Mouse (Mus musculus) MEL (cell line): ENCODE measurements around the gene Aqp6. TPM values are rescaled to one million over a fixed set of nuclear protein-coding genes. Genes with fewer than 3 reads are reported as not detected.

Source experiments
- DNase-seq: peaks from one replicate; pipeline ENCODE4 v3.0.0; 2011; ENCODE audit warnings: low read depth, low spot score
- H3K27ac ChIP-seq: 2 replicates; pipeline ENCODE4 v1.5.1; 2012; ENCODE audit warnings: low read depth, mild to moderate bottlenecking, control low read depth, low read length, moderate library complexity; ENCODE audit not compliant: control insufficient read depth
- H3K27me3 ChIP-seq, 2 experiments: fragments of 150-350 bp in 1 of 2; sonication (generic) in 1 of 2; 2 replicates each; pipeline ENCODE4 v1.6.1; 2012; ENCODE audit warnings: low read length in 2 of 2, mild to moderate bottlenecking in 2 of 2, improper control_type of control experiment in 1 of 2, moderate library complexity in 1 of 2; ENCODE audit not compliant: insufficient read depth in 2 of 2, control insufficient read depth in 1 of 2
- H3K36me3 ChIP-seq, 2 experiments: 2 replicates each; pipeline ENCODE4 v1.6.1; 2012 to 2014; ENCODE audit warnings: low read length in 2 of 2, improper control_type of control experiment in 1 of 2, inconsistent platforms in 1 of 2, mild to moderate bottlenecking in 1 of 2; ENCODE audit not compliant: insufficient read depth in 2 of 2, control insufficient read depth in 1 of 2
- H3K4me1 ChIP-seq, 2 experiments: fragments of 150-350 bp in 1 of 2; sonication (generic) in 1 of 2; 2 replicates each; pipeline ENCODE4 v1.6.1; 2012; ENCODE audit warnings: low read length in 2 of 2, improper control_type of control experiment in 1 of 2, mild to moderate bottlenecking in 1 of 2; ENCODE audit not compliant: insufficient read depth in 2 of 2, control insufficient read depth in 1 of 2
- H3K4me3 ChIP-seq, 2 experiments: fragments of 150-350 bp in 1 of 2; sonication (generic) in 1 of 2; 2 replicates each; pipeline ENCODE4 v1.5.1; 2012; ENCODE audit warnings: low read depth in 2 of 2, low read length in 2 of 2, mild to moderate bottlenecking in 2 of 2, moderate library complexity in 2 of 2, control low read depth in 1 of 2, improper control_type of control experiment in 1 of 2; ENCODE audit not compliant: control insufficient read depth in 1 of 2, insufficient read depth in 1 of 2
- H3K79me2 ChIP-seq: 2 replicates; pipeline ENCODE4 v1.6.1; 2012; ENCODE audit warnings: mild to moderate bottlenecking, low read length, moderate library complexity; ENCODE audit not compliant: control insufficient read depth, poor library complexity, insufficient read depth
- H3K9ac ChIP-seq: 2 replicates; pipeline ENCODE4 v1.6.1; 2012; ENCODE audit warnings: low read depth, mild to moderate bottlenecking, control low read depth, low read length, moderate library complexity; ENCODE audit not compliant: control insufficient read depth, poor library complexity, severe bottlenecking
- H3K9me3 ChIP-seq: fragments of 150-350 bp; sonication (generic); replicated peaks from 2 replicates; pipeline ENCODE4 v1.6.1; 2012; ENCODE audit warnings: mild to moderate bottlenecking, low read length, improper control_type of control experiment, moderate library complexity; ENCODE audit not compliant: insufficient read depth
- BHLHE40 ChIP-seq: IDR thresholded peaks from 2 replicates; pipeline ENCODE4 v1.6.1; 2012; ENCODE audit warnings: low read depth, mild to moderate bottlenecking, inconsistent platforms, low read length, improper control_type of control experiment, borderline replicate concordance
- ETS1 ChIP-seq: IDR thresholded peaks from 2 replicates; pipeline ENCODE4 v1.6.1; 2012; ENCODE audit warnings: low read depth, mild to moderate bottlenecking, inconsistent platforms, low read length, improper control_type of control experiment, moderate library complexity
- GABPA ChIP-seq: IDR thresholded peaks from 2 replicates; pipeline ENCODE4 v1.6.1; 2012; ENCODE audit warnings: low read depth, mild to moderate bottlenecking, inconsistent platforms, low read length, improper control_type of control experiment, moderate library complexity
- GATA1 ChIP-seq: IDR thresholded peaks from 2 replicates; pipeline ENCODE4 v1.6.1; 2011; ENCODE audit warnings: low read depth, low read length, improper control_type of control experiment
- JUND ChIP-seq: IDR thresholded peaks from 2 replicates; pipeline ENCODE4 v1.6.1; 2011; ENCODE audit warnings: low read depth, mild to moderate bottlenecking, improper control_type of control experiment, low read length
- KAT2A ChIP-seq: conservative IDR thresholded peaks from 2 replicates; pipeline ENCODE4 v1.6.1; 2012; ENCODE audit warnings: low read depth, low read length, improper control_type of control experiment, inconsistent platforms
- MAFK ChIP-seq: IDR thresholded peaks from 2 replicates; pipeline ENCODE4 v1.6.1; 2011; ENCODE audit warnings: low read depth, mild to moderate bottlenecking, low read length, improper control_type of control experiment, borderline replicate concordance
- MAX ChIP-seq: IDR thresholded peaks from 2 replicates; pipeline ENCODE4 v1.6.1; 2011; ENCODE audit warnings: low read length, improper control_type of control experiment
- MAZ ChIP-seq: IDR thresholded peaks from 2 replicates; pipeline ENCODE4 v1.6.1; 2012; ENCODE audit warnings: low read depth, mild to moderate bottlenecking, inconsistent platforms, low read length, improper control_type of control experiment
- MXI1 ChIP-seq: IDR thresholded peaks from 2 replicates; pipeline ENCODE4 v1.6.1; 2011; ENCODE audit warnings: mild to moderate bottlenecking, low read depth, low read length, improper control_type of control experiment
- NRF1 ChIP-seq: IDR thresholded peaks from 2 replicates; pipeline ENCODE4 v1.6.1; 2014; ENCODE audit warnings: low read depth, mild to moderate bottlenecking, inconsistent platforms, low read length, improper control_type of control experiment, moderate library complexity; ENCODE audit not compliant: poor library complexity, insufficient read depth, severe bottlenecking
- SIN3A ChIP-seq: IDR thresholded peaks from 2 replicates; pipeline ENCODE4 v1.6.1; 2012; ENCODE audit warnings: low read length, improper control_type of control experiment, inconsistent platforms
- SMC3 ChIP-seq: IDR thresholded peaks from 2 replicates; pipeline ENCODE4 v1.6.1; 2011; ENCODE audit warnings: low read depth, low read length, improper control_type of control experiment
- TAL1 ChIP-seq: IDR thresholded peaks from 2 replicates; pipeline ENCODE4 v1.6.1; 2012; ENCODE audit warnings: mild to moderate bottlenecking, inconsistent platforms, low read length, moderate library complexity, mixed read lengths
- TCF12 ChIP-seq: IDR thresholded peaks from 2 replicates; pipeline ENCODE4 v1.6.1; 2014; ENCODE audit warnings: low read depth, mild to moderate bottlenecking, inconsistent platforms, low read length, improper control_type of control experiment, moderate library complexity
- UBTF ChIP-seq: IDR thresholded peaks from 2 replicates; pipeline ENCODE4 v1.6.1; 2012; ENCODE audit warnings: low read depth, mild to moderate bottlenecking, inconsistent platforms, low read length, improper control_type of control experiment, moderate library complexity, borderline replicate concordance; ENCODE audit not compliant: insufficient read depth
- ZC3H11A ChIP-seq: IDR thresholded peaks from 2 replicates; pipeline ENCODE4 v1.6.1; 2012; ENCODE audit warnings: low read depth, mild to moderate bottlenecking, inconsistent platforms, low read length, improper control_type of control experiment
- ZKSCAN1 ChIP-seq: IDR thresholded peaks from 2 replicates; pipeline ENCODE4 v1.6.1; 2012; ENCODE audit warnings: low read depth, mild to moderate bottlenecking, inconsistent platforms, low read length, improper control_type of control experiment, moderate library complexity
- ZMIZ1 ChIP-seq: IDR thresholded peaks from 2 replicates; pipeline ENCODE4 v1.6.1; 2012; ENCODE audit warnings: low read depth, mild to moderate bottlenecking, inconsistent platforms, low read length, improper control_type of control experiment, moderate library complexity
- polyA plus RNA-seq, 2 experiments: library from polyadenylated mRNA; stranded (reverse) in 1 of 2; unstranded in 1 of 2; fragments of >175 nt in 1 of 2; fragments of >200 nt in 1 of 2; gene quantifications; 2 replicates each; pipeline versions ENCODE4 v1.2.1 to v1.2.4; 2012; ENCODE audit warnings: low replicate concordance in 2 of 2, low read depth in 1 of 2; ENCODE audit not compliant: insufficient read length in 2 of 2, insufficient read depth in 1 of 2, missing spikeins in 1 of 2
- total RNA-seq: library from RNA; depleted of rRNA; stranded (reverse); fragments of 300-350 nt; gene quantifications from 2 replicates; pipeline ENCODE4 v1.2.3, GENCODE M21; 2012

Gene Aqp6
- total and polyA plus RNA-seq, 3 experiments: not detected

DNA sequence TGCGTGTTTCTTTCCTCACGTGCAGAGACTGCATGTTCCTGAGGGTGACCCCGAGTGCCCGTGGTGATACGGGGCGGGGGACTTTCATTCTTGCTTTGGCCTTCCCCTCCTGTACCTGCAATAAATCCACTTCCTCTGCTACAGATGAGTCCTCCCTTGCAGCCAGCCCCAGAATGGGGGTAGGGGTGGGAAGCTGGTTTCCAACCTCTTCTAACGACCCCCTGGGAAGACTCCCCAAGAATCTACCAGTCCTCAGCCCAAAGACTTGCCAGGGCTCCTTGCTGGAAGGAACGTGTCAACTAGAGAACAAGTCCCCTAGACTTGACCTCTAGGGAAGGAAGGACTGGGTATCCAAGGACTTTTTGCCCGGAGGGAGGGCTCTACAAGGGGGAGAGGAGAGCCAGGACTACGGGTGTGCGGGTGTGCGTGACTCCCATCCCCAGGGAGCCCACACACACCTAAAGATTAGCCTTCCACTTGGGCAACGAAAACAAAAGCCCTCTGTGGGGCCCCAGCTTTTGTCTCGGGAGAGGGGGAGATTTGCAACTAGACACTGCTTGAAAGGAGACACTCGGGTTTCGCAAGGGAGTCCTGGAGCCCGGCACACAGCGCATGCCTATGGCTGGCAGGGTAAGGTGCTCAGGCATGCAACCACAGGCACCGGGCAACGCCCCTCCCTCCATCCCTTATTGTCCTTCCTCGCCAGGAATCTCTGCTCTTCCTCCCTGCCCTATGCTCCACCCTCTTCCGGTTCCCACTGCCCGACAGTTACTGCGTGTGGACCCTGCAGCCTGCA lies 16.6 kb upstream of the Aqp6 start:
- H3K79me2 ChIP-seq: no peaks in the 10 kb centered on the region
- no peak for DNase-seq
- H3K4me1 ChIP-seq: no peaks in the 10 kb centered on the region
- H3K27me3 ChIP-seq: peaks cover 9 to 16% of the 10 kb centered on the region in 2 experiments
- no peaks in the 10 kb centered on the region for H3K36me3 ChIP-seq
- no peak overlapping the region for H3K9ac ChIP-seq
- H3K9me3 ChIP-seq: no peaks in the 10 kb centered on the region
- no peak overlapping the region for H3K27ac ChIP-seq
- no peak for TF ChIP-seq SMC3
- TF ChIP-seq KAT2A: no peak
- TF ChIP-seq MXI1: no peak
- no peak for TF ChIP-seq SIN3A
- TF ChIP-seq UBTF: no peak
- TF ChIP-seq ZKSCAN1: no peak
- TF ChIP-seq MAFK: no peak
- TF ChIP-seq ZMIZ1: no peak
- no peak for TF ChIP-seq NRF1
- no peak for TF ChIP-seq GABPA
- TF ChIP-seq ZC3H11A: no peak
- TF ChIP-seq MAX: no peak
- no peak for TF ChIP-seq ETS1
- TF ChIP-seq GATA1: no peak
- no peak for TF ChIP-seq TCF12
- no peak overlapping the region for H3K4me3 ChIP-seq

DNA sequence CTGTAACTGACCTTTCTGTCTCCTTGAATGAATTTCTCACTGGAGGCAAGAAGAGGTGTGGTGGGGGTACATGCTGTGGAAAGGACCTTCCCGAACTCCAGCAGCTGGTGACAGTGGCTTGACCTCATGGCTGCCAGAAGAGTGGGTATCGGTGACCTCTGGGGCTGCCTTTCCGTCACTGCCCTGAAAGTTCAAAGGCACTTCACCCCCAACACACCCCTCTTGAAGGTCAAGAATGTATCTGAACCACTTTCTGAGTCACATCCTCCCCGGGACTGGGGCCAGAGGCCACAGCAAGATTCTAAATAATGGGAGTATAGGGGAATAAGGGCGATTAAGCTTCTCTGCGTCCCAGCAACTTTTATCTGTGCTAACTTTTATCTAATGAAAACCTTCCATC lies 15.5 kb upstream of the Aqp6 start:
- no peak overlapping the region for H3K27ac ChIP-seq
- H3K9me3 ChIP-seq: no peaks in the 10 kb centered on the region
- no peak overlapping the region for H3K9ac ChIP-seq
- H3K4me1 ChIP-seq: no peaks in the 10 kb centered on the region
- peaks cover 2 to 10% of the 10 kb centered on the region in 2 experiments; a peak in 3 of 4 replicates for H3K27me3 ChIP-seq
- no peaks in the 10 kb centered on the region for H3K36me3 ChIP-seq
- no peaks in the 10 kb centered on the region for H3K79me2 ChIP-seq
- DNase-seq: no peak
- no peak overlapping the region for H3K4me3 ChIP-seq
- TF ChIP-seq BHLHE40 (no peak), GABPA (no peak), UBTF (no peak), GATA1 (no peak), ZC3H11A (no peak), MXI1 (no peak), JUND (no peak), MAZ (no peak), TAL1 (no peak), SIN3A (no peak)
